Mouse (Mus musculus) kidney, adult 11 months (tissue): ENCODE measurements around the gene Togaram2.
A peak's percentile ranks its signal among the peaks of the same experiment; 100 is the strongest.

Experiments used
- DNase-seq: peaks from one replicate; pipeline ENCODE4 v3.0.0; 2022

Gene Togaram2

GRCm38 (mm10) chr17:71683281-71683680 lies 10.2 kb downstream of the Togaram2 start:
- DNase-seq = no peak

GRCm38 (mm10) chr17:71684103-71684608 lies 11.1 kb downstream of the Togaram2 start:
- DNase-seq = no peak

GRCm38 (mm10) chr17:71687436-71687835 lies 14.4 kb downstream of the Togaram2 start:
- no peak for DNase-seq

- peak; percentile 16 for DNase-seq
Measured at GRCm38 (mm10) chr17:71689903-71690302, 16.8 kb downstream of the Togaram2 start.

GRCm38 (mm10) chr17:71691361-71691875 lies 18.4 kb downstream of the Togaram2 start:
- no peak for DNase-seq

GRCm38 (mm10) chr17:71693313-71693712 lies 20.3 kb downstream of the Togaram2 start:
- no peak for DNase-seq

- no peak for DNase-seq
Measured at GRCm38 (mm10) chr17:71693780-71694179, 20.7 kb downstream of the Togaram2 start.

- DNase-seq = no peak
Measured at GRCm38 (mm10) chr17:71695151-71695550, 22.1 kb downstream of the Togaram2 start.

- no peak for DNase-seq
Measured at GRCm38 (mm10) chr17:71695716-71696315, 22.8 kb downstream of the Togaram2 start.

GRCm38 (mm10) chr17:71696396-71696795 lies 23.3 kb downstream of the Togaram2 start:
- DNase-seq = no peak

GRCm38 (mm10) chr17:71697896-71698618 lies 25.0 kb downstream of the Togaram2 start:
- DNase-seq = no peak

- no peak for DNase-seq
Measured at GRCm38 (mm10) chr17:71698619-71698956, 25.5 kb downstream of the Togaram2 start.

- DNase-seq = no peak
Measured at GRCm38 (mm10) chr17:71705113-71705512, 32.1 kb downstream of the Togaram2 start.

- DNase-seq = no peak
Measured at GRCm38 (mm10) chr17:71705550-71706480, 32.8 kb downstream of the Togaram2 start.

GRCm38 (mm10) chr17:71707715-71708114 lies 34.7 kb downstream of the Togaram2 start:
- DNase-seq = no peak

- no peak for DNase-seq
Measured at GRCm38 (mm10) chr17:71712279-71712678, 39.2 kb downstream of the Togaram2 start.

GRCm38 (mm10) chr17:71715034-71715433 lies 42.0 kb downstream of the Togaram2 start:
- DNase-seq = no peak

GRCm38 (mm10) chr17:71717881-71718625 lies 45.0 kb downstream of the Togaram2 start:
- DNase-seq = no peak

- DNase-seq = no peak
Measured at GRCm38 (mm10) chr17:71720434-71720833, 47.4 kb downstream of the Togaram2 start.

GRCm38 (mm10) chr17:71721019-71721418 lies 48.0 kb downstream of the Togaram2 start:
- DNase-seq = no peak

- DNase-seq = no peak
Measured at GRCm38 (mm10) chr17:71730655-71731054, 57.6 kb downstream of the Togaram2 start.

GRCm38 (mm10) chr17:71736442-71736841 lies 63.4 kb downstream of the Togaram2 start:
- no peak for DNase-seq
